Mouse (Mus musculus) brain, adult 2 months (tissue): ENCODE results near the gene Per1.
A peak's percentile ranks its signal among the peaks of the same experiment; 100 is the strongest.
"Not testable (repeated sequence)": the region's sequence is repeated elsewhere in the genome, so short reads cannot be mapped to it uniquely, and the experiment has no call there.

Source experiments
- DNase-seq: peaks from one replicate; pipeline ENCODE4 v3.0.0; 2011; ENCODE audit warnings: low read depth, low spot score

The Per1 gene

GRCm38 (mm10) chr11:69080102-69080854, 14.7 kb upstream of the Per1 start:
- no peak for DNase-seq

- DNase-seq = no peak
These were observed 14.2 kb upstream of the Per1 start for GRCm38 (mm10) chr11:69080855-69081222.

DNA sequence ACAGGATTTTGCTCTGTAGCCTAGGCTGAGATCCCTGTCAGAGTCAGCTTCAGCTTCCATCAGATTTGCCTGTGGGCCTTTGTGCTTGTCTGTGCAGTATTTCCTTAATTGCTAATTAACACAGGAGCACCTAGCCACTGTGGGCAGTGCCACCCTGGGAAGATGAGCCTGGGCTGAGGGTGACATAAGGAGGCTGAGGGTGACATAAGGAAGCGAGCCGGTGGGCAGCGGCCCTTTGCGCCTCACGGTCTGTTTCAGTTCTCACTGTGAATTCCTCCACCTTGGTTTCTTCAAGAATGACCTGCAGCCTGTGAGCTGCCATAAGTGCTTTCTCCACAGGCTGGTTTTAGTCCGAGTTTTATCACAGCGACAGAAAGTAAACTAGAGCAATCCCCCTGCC, 13.4 kb upstream of the Per1 start:
- DNase-seq = no peak

DNA sequence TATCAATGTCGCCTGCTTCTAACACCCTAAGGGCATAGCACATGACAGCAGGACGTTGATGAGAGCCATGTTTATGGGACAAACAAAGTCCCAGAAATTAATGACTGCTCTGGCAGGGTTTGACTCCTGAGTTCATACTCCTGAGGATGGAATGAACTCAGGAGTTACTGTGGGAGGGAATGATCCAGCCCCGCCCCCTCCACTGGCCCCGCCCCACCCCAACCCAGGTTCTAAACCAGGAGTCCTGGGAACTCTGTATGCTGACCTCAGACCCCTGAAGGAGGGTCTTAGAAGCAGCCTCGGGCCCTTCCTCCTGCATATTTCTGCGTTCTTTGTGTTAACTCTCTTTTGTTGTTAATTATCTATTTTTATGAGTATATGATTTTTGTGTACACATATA, 9.4 kb upstream of the Per1 start:
- no peak for DNase-seq

DNA sequence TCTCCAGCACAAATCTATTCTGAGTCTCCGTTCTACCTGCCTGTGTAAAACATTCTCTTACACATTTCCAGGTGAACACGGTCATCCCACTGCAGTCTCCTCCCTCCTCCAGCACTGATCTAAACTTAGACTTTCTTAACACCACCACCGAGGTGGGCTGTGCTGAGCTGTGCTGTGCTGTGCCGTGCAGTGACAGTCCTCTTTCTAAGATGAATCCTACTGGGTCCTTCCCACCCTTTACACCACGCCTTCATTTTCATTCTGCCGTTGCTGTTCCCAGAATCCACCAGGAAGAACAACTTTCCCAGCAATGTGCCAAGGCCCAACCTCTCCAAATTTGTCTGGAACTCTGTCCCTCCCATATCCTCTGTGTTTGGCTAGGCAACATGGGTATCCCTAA, 8.6 kb upstream of the Per1 start:
- DNase-seq = peak; percentile 89

DNA sequence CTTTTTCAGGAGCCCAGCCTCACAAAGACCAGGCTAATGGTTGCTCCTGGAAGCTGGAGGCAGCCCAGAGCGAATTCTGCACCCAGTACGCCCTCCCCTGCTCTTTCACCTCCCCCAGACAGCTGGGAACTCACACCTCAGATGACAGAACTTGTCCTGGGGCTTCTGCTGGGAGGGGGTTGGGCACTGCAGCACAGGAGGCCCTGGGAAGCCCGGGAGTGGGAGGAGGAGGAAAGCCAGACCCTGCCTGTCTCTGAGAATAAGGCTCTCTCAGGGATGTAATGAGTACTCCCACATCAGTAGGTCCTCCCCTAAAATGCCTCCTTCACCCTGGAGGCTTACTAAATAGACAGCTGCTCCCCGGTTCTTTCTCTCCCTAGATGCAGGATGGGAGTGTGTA, 7.9 kb upstream of the Per1 start:
- DNase-seq = peak; percentile 84

GRCm38 (mm10) chr11:69087597-69087996, 7.4 kb upstream of the Per1 start:
- DNase-seq = no peak

GRCm38 (mm10) chr11:69088103-69088855, 6.7 kb upstream of the Per1 start, which contains the start of gene Vamp2:
TSS of gene Vamp2 (plus strand) at chr11:69088490.
- peak; percentile 94 for DNase-seq

DNA sequence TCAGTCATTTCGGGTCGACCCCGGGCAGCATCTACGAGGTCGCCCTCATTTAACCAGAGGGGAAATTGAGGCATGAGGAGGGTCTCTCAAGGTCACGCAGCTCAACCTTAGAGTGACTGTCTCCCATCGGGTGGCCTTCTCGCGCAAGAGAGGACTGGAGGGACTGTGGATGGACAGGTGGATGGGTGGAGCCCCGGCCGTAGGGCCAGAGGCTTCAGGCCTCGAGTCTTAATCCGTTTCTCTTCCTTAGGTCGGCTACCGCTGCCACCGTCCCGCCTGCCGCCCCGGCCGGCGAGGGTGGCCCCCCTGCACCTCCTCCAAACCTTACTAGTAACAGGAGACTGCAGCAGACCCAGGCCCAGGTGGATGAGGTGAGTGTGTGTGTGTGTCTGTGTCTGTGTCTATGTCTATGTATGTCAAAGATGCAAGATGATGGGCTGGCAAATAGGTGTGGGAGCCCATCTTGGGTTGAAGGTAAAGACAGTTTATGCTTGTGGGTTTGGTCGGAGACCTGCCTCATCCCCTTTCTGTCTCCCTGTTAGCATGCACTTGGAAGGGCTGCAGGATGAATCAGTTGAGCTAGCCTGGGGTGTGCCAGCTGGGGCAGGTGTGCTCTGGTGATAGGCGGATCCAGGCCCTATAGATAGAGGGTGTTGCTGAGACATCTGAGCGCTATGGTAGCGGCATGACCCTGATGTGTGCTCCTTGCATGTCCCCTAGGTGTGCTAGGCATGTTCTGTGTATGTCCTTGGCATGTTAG, 6.0 kb upstream of the Per1 start:
- peak; percentile 53 for DNase-seq

DNA sequence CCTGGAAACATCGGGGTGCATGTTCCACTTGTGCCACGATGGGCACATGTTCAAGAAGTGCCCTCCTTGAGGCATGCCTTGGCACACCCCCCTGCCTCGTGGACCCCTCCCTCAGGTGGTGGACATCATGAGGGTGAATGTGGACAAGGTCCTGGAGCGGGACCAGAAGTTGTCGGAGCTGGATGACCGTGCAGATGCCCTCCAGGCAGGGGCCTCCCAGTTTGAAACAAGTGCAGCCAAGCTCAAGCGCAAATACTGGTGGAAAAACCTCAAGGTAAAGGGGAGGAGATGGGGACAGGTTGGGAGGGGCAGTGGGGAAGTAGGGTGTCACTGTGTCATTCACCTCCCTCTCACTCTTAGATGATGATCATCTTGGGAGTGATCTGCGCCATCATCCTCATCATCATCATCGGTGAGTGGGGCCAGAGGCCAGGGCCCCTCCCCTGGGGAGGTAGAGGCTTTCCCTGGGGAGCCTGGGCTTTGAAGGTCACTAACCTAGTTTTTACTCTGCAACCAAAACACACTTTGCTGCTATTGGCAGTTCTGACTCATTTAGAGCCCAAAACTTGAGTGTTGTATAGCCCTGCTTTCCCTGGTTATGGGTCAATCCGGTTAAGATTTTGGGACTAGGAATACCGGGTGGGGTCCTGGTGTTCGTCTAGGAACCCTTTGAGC, 5.3 kb upstream of the Per1 start:
- no peak for DNase-seq

GRCm38 (mm10) chr11:69090367-69090766, 4.7 kb upstream of the Per1 start:
- DNase-seq = no peak

- no peak for DNase-seq
These were observed 3.2 kb upstream of the Per1 start for GRCm38 (mm10) chr11:69091566-69092385.

- peak; percentile 83 for DNase-seq
These were observed 2.6 kb upstream of the Per1 start for GRCm38 (mm10) chr11:69092386-69092751.

DNA sequence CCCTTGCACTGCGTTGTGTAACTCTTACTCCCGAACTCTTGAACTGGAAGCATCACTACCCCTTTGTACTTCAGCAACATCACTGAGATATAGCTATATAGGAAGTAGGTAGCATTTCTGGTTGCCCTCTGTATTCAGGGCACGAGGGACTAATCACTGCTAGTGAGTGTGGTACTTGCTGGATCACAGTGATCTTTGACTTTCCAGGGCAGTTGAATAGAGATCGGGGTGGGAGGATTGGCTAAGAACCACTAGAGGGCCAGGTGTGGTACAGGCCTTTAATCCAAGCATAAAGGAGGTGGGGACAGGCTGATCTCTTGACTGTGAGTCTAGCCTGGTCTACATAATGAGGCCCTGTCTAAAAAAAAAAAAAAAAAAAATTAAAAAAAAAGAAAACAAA, 2.1 kb upstream of the Per1 start:
- DNase-seq = no peak

GRCm38 (mm10) chr11:69093856-69094255, 1.2 kb upstream of the Per1 start:
- DNase-seq = not testable (repeated sequence)

GRCm38 (mm10) chr11:69095511-69096231, 654 bp downstream of the Per1 start:
- peak; percentile 48 for DNase-seq

DNA sequence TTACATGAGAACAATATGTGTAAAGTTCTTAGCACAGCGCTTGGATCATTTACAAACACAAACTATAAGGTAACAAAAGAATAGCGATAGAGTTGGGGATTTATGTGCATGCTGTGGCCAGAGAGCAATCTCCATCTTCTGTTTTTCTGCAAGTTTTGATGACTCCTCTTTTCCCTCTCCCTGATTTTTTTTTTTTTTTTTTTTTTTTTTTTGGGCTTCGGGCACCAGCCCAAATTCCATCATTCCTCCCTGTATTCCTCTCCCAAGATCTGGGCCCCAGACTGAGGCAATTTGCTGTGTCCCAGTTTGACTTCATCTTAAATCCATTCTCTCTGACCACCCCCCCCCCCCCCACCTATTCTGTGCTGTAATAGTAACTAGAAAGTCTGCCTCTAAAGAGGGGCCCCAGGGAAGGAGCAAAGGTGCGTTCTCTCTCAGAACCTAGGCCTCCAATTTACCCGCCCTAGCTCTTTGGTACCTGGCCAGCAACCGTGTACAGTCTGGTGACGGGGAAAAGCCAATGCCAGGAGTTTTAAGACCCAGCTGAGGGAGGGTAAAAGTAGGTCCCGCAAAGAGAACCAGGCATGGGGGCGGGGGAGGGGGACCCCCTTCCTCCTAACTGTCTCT, 1.5 kb downstream of the Per1 start:
- DNase-seq = no peak

GRCm38 (mm10) chr11:69096987-69097900, 2.2 kb downstream of the Per1 start:
- DNase-seq = peak; percentile 97
